Comparison of ENCODE assay signal across 24 mouse cellular contexts in the genomic region with DNA sequence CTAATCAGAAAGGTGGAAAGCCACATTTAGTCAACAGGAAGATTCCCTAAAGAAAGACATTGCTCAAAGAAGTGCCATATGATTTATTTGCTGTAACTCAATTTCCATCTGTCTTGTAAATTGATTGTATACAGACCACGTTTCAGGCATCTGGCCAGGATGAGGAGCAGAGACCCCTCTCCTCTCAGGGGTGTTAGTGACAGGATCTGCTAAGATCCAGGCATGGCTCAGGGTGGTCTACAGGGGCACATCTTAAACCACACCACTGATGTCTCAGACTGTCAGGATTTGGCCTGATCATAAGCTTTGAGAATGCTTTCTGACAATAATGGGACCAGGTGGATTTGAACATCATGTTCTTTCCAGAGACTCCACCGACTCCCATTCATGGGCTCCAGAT.
A peak's percentile ranks its signal among the peaks of the same experiment; 100 is the strongest.
DNase-seq lines count a peak whose midpoint lies in the region; ATAC-seq lines count a peak whose summit lies in the region.
"Had no signal": no experiment of that assay in that cellular context is flagged by ENCODE, and none has a peak within 500 bp of the region (broad histone marks: within the 10 kb centered on the region; RNA-seq: fewer than 3 reads in every experiment).

No protein-coding gene starts in this region.

- no peaks in the 10 kb centered on the region for H3K27me3 ChIP-seq in hindbrain, embryonic 13.5 days
- H3K27me3 ChIP-seq in hindbrain, embryonic 10.5 days (ENCODE audit: insufficient read depth, poor library complexity, severe bottlenecking), result no peaks in the 10 kb centered on the region
- no peaks in the 10 kb centered on the region for H3K27me3 ChIP-seq in midbrain, embryonic 14.5 days (ENCODE audit: control insufficient read depth, insufficient read depth, low read length)
- no peaks in the 10 kb centered on the region for H3K27me3 ChIP-seq in midbrain, embryonic 13.5 days
- H3K27me3 ChIP-seq: heart, embryonic 12.5 days; lung, embryonic 15.5 days had no signal

- ATAC-seq in hindbrain, embryonic 13.5 days (ENCODE audit: low FRiP score), result 0 out of 2 replicates have a peak, but pooled peaks have one; percentile 43
- no peak for ATAC-seq in midbrain, embryonic 14.5 days (ENCODE audit: low FRiP score, low TSS enrichment)
- no peak for ATAC-seq in midbrain, embryonic 13.5 days
- no peak for ATAC-seq in frontal cortex, adult (ENCODE audit: low TSS enrichment)
- ATAC-seq in CD4-positive, CD25-positive, alpha-beta regulatory T cell, adult 4 months, result no peak
- ATAC-seq: forebrain, embryonic 14.5 days; intestine, postnatal 0 days had no signal

- WGBS in hindbrain, embryonic 13.5 days, result 47% methylated on average over 2 of the region's 2 CpGs
- 66% methylated on average over 2 of the region's 2 CpGs for WGBS in hindbrain, embryonic 10.5 days
- WGBS in midbrain, embryonic 14.5 days, result 62% methylated on average over 2 of the region's 2 CpGs
- 60% methylated on average over 2 of the region's 2 CpGs for WGBS in midbrain, embryonic 13.5 days

- H3K9me3 ChIP-seq in hindbrain, embryonic 13.5 days, result no peaks in the 10 kb centered on the region
- no peaks in the 10 kb centered on the region for H3K9me3 ChIP-seq in hindbrain, embryonic 10.5 days
- no peaks in the 10 kb centered on the region for H3K9me3 ChIP-seq in midbrain, embryonic 14.5 days (ENCODE audit: control insufficient read depth, low read length)
- H3K9me3 ChIP-seq in midbrain, embryonic 13.5 days, result no peaks in the 10 kb centered on the region
- H3K9me3 ChIP-seq: heart, embryonic 12.5 days; lung, embryonic 15.5 days had no signal

- H3K27ac ChIP-seq in hindbrain, embryonic 13.5 days, result no peak overlapping the region
- no peak overlapping the region for H3K27ac ChIP-seq in hindbrain, embryonic 10.5 days
- no peak overlapping the region for H3K27ac ChIP-seq in midbrain, embryonic 14.5 days (replicated peaks; ENCODE audit: low read depth, low read length)
- no peak overlapping the region for H3K27ac ChIP-seq in midbrain, embryonic 13.5 days
- H3K27ac ChIP-seq: gastrocnemius, adult 2 months; lung, embryonic 15.5 days had no signal

- H3K9ac ChIP-seq in hindbrain, embryonic 13.5 days, result no peak overlapping the region
- no peak overlapping the region for H3K9ac ChIP-seq in midbrain, embryonic 14.5 days (replicated peaks; ENCODE audit: low read length)
- H3K9ac ChIP-seq in midbrain, embryonic 13.5 days (replicated peaks), result no peak overlapping the region
- H3K9ac ChIP-seq: heart, embryonic 12.5 days; lung, embryonic 15.5 days had no signal

- no peak overlapping the region for H3K4me3 ChIP-seq in hindbrain, embryonic 13.5 days
- H3K4me3 ChIP-seq in hindbrain, embryonic 10.5 days, result no peak overlapping the region
- H3K4me3 ChIP-seq in midbrain, embryonic 14.5 days (replicated peaks; ENCODE audit: low read depth, low read length), result no peak overlapping the region
- no peak overlapping the region for H3K4me3 ChIP-seq in midbrain, embryonic 13.5 days (replicated peaks)
- H3K4me3 ChIP-seq: gastrocnemius, adult 2 months; heart, embryonic 12.5 days; lung, embryonic 15.5 days had no signal

- H3K4me2 ChIP-seq in hindbrain, embryonic 13.5 days, result no peak overlapping the region
- no peak overlapping the region for H3K4me2 ChIP-seq in midbrain, embryonic 14.5 days (ENCODE audit: low read length)
- no peak overlapping the region for H3K4me2 ChIP-seq in midbrain, embryonic 13.5 days (replicated peaks)
- H3K4me2 ChIP-seq: heart, embryonic 12.5 days; lung, embryonic 15.5 days; midbrain, embryonic 11.5 days had no signal

- no peaks in the 10 kb centered on the region; the same call in 1 of the 2 replicates for H3K4me1 ChIP-seq in hindbrain, embryonic 13.5 days (replicated peaks)
- no peaks in the 10 kb centered on the region for H3K4me1 ChIP-seq in hindbrain, embryonic 10.5 days (replicated peaks)
- no peaks in the 10 kb centered on the region for H3K4me1 ChIP-seq in midbrain, embryonic 14.5 days (ENCODE audit: control insufficient read depth, insufficient read depth, low read length)
- H3K4me1 ChIP-seq in midbrain, embryonic 13.5 days (replicated peaks), result no peaks in the 10 kb centered on the region
- H3K4me1 ChIP-seq: lung, embryonic 15.5 days had no signal

- no peak for DNase-seq in hindbrain, embryonic 10.5 days (ENCODE audit: low spot score)
- DNase-seq in midbrain, embryonic 14.5 days, result peak; percentile 5
- DNase-seq in forelimb bud, embryonic 11.5 days (ENCODE audit: low read depth, low spot score), result peak; percentile 11
- DNase-seq: adrenal gland, postnatal 25 days; cerebellum, adult 8-10 months; cerebellum, postnatal 36 days; gastrocnemius, adult 2 months; gastrocnemius, postnatal 36 days; heart, adult 18-20 months; heart, postnatal 4 days; kidney, adult 9 months; kidney, postnatal 10 days; layer of hippocampus, adult 9-11 months; retina, postnatal 1 day; right cerebral cortex, postnatal 14 days had no signal

- H3K36me3 ChIP-seq in hindbrain, embryonic 13.5 days, result no peaks in the 10 kb centered on the region
- H3K36me3 ChIP-seq in hindbrain, embryonic 10.5 days, result no peaks in the 10 kb centered on the region
- H3K36me3 ChIP-seq in midbrain, embryonic 14.5 days (ENCODE audit: control insufficient read depth, insufficient read depth, low read length), result no peaks in the 10 kb centered on the region
- no peaks in the 10 kb centered on the region for H3K36me3 ChIP-seq in midbrain, embryonic 13.5 days
- H3K36me3 ChIP-seq: heart, embryonic 12.5 days; lung, embryonic 15.5 days had no signal
